Comparison of ENCODE assay signal across 9 mouse cellular contexts in genomic region chr4:139381452-139381845, GRCm38 (mm10). TPM values are rescaled to one million over a fixed set of nuclear protein-coding genes. Genes with fewer than 3 reads are reported as not detected.
DNase-seq lines count a peak whose midpoint lies in the region; ATAC-seq and TF ChIP-seq lines count a peak whose summit lies in the region.
"Had no signal": no experiment of that assay in that cellular context is flagged by ENCODE, and none has a peak within 500 bp of the region (broad histone marks: within the 10 kb centered on the region; RNA-seq: fewer than 3 reads in every experiment).

No protein-coding gene starts in this region.

- peaks cover 24% of the 10 kb centered on the region for H3K36me3 ChIP-seq in kidney, embryonic 15.5 days
- H3K36me3 ChIP-seq in midbrain, postnatal 0 days (ENCODE audit: insufficient read depth, low read length): peaks cover 10% of the 10 kb centered on the region; the same call in 1 of the 2 replicates

- H3K9ac ChIP-seq in kidney, embryonic 15.5 days: peak overlapping the region; percentile 89
- peak overlapping the region; percentile 77 for H3K9ac ChIP-seq in midbrain, postnatal 0 days (replicated peaks; ENCODE audit: low read length, poor library complexity, severe bottlenecking)

- H3K27ac ChIP-seq in kidney, embryonic 15.5 days: peak overlapping the region; percentile 79; the same call in 1 of the 2 replicates
- no peak overlapping the region for H3K27ac ChIP-seq in midbrain, postnatal 0 days (ENCODE audit: low read depth, low read length)

- H3K4me2 ChIP-seq in kidney, embryonic 15.5 days: peak overlapping the region; percentile 86
- H3K4me2 ChIP-seq in midbrain, postnatal 0 days (ENCODE audit: low read depth, low read length, poor library complexity, severe bottlenecking): peak overlapping the region; percentile 92

- no peaks in the 10 kb centered on the region for H3K9me3 ChIP-seq in kidney, embryonic 15.5 days (replicated peaks)
- no peaks in the 10 kb centered on the region for H3K9me3 ChIP-seq in midbrain, postnatal 0 days (ENCODE audit: low read length)

- no peak for ATAC-seq in kidney, embryonic 15.5 days (replicated peaks; ENCODE audit: low FRiP score)
- no peak for ATAC-seq in midbrain, postnatal 0 days (ENCODE audit: low FRiP score)

- no peak for DNase-seq in kidney, adult 18-20 months
- DNase-seq in c-Kit-negative CD71-positive TER-119-positive erythroid progenitor cells, embryonic 14.5 days (ENCODE audit: low read depth, low spot score): peak; percentile 13
- DNase-seq in induced T-regulatory cell, adult 2 months (ENCODE audit: low read depth): peak; percentile 51
- DNase-seq in midbrain, postnatal 0 days (ENCODE audit: low spot score): no peak
- DNase-seq in layer of hippocampus, adult 8-10 months (ENCODE audit: low spot score in 2 of 2): no peak
- DNase-seq in testis, postnatal 10 days (ENCODE audit: low spot score): no peak
- DNase-seq in cerebellum, postnatal 36 days: no peak
- DNase-seq: gastrocnemius, postnatal 14 days had no signal

- TF ChIP-seq CTCF in midbrain, postnatal 0 days (IDR thresholded peaks at IDR 0.05): no peak

- peaks cover 20% of the 10 kb centered on the region for H3K4me1 ChIP-seq in kidney, embryonic 15.5 days
- peaks cover 15% of the 10 kb centered on the region for H3K4me1 ChIP-seq in midbrain, postnatal 0 days (ENCODE audit: insufficient read depth, low read length)

- H3K27me3 ChIP-seq in kidney, embryonic 15.5 days: no peaks in the 10 kb centered on the region
- H3K27me3 ChIP-seq in midbrain, postnatal 0 days (ENCODE audit: insufficient read depth, low read length): no peaks in the 10 kb centered on the region

- peak overlapping the region; percentile 97 for H3K4me3 ChIP-seq in kidney, embryonic 15.5 days (replicated peaks)
- H3K4me3 ChIP-seq in midbrain, postnatal 0 days (ENCODE audit: low read depth, low read length): peak overlapping the region; percentile 84

- 40% methylated on average over 4 of the region's 4 CpGs for WGBS in kidney, embryonic 15.5 days
- 57% methylated on average over 4 of the region's 4 CpGs for WGBS in midbrain, postnatal 0 days

RNA-seq across cellular contexts. Expression of gene Ubr4, which starts 29.0 kb away (rescaled TPM):
- 66.4 and 72.2 TPM in 2 replicates for polyA plus RNA-seq in kidney, embryonic 15.5 days (2015; fragmentation: Nextera tagmentation; extraction: Ambion mirVana)
- 164 and 176 TPM in 2 replicates for total RNA-seq in midbrain, postnatal 0 days (2014; rRNA removed)
- polyA plus RNA-seq in midbrain, postnatal 0 days (2015; fragmentation: Nextera tagmentation; extraction: Ambion mirVana): 59.8 and 63.6 TPM in 2 replicates
- 100 to 1,000 TPM; 155 to 193 (median 170) TPM for total RNA-seq in layer of hippocampus, adult 8-10 months (2022)

RNA-seq across cellular contexts. Expression of gene Emc1, which starts 29.1 kb away (rescaled TPM):
- polyA plus RNA-seq in kidney, embryonic 15.5 days (2015; fragmentation: Nextera tagmentation; extraction: Ambion mirVana): 32.2 and 32.3 TPM in 2 replicates
- 70.3 and 78.3 TPM in 2 replicates for total RNA-seq in midbrain, postnatal 0 days (2014; rRNA removed)
- polyA plus RNA-seq in midbrain, postnatal 0 days (2015; fragmentation: Nextera tagmentation; extraction: Ambion mirVana): 49.3 and 50.3 TPM in 2 replicates
- total RNA-seq in layer of hippocampus, adult 8-10 months (2022): 10 to 100 TPM; 87.6 to 97.3 (median 92.2) TPM

RNA-seq across cellular contexts. Expression of gene Mrto4, which starts 29.1 kb away (rescaled TPM):
- polyA plus RNA-seq in kidney, embryonic 15.5 days (2015; fragmentation: Nextera tagmentation; extraction: Ambion mirVana): 123 and 130 TPM in 2 replicates
- total RNA-seq in midbrain, postnatal 0 days (2014; rRNA removed): 32.0 and 36.1 TPM in 2 replicates
- 68.3 and 75.0 TPM in 2 replicates for polyA plus RNA-seq in midbrain, postnatal 0 days (2015; fragmentation: Nextera tagmentation; extraction: Ambion mirVana)
- 10 to 100 TPM; 48.6 to 50.9 (median 49.8) TPM for total RNA-seq in layer of hippocampus, adult 8-10 months (2022)

Comparison
In these comparisons a context has a peak if more than half of its experiments do, and no peak if none do; other contexts are left out.
1. DNase-seq: peak in c-Kit-negative CD71-positive TER-119-positive erythroid progenitor cells, embryonic 14.5 days (single experiment) and induced T-regulatory cell, adult 2 months (single experiment); none in kidney, adult 18-20 months (single experiment), midbrain, postnatal 0 days (single experiment), layer of hippocampus, adult 8-10 months (0 of 2), testis, postnatal 10 days (single experiment) and cerebellum, postnatal 36 days (0 of 2).